Mouse (Mus musculus) gastrocnemius, adult 18-20 months (tissue): ENCODE results near the gene Rap1gds1. TPM values are rescaled to one million over a fixed set of nuclear protein-coding genes. Genes with fewer than 3 reads are reported as not detected.
A peak's percentile ranks its signal among the peaks of the same experiment; 100 is the strongest.

Experiments used
- DNase-seq: peaks from one replicate; pipeline ENCODE4 v3.0.0; 2021; ENCODE audit warnings: low spot score
- long read RNA-seq, 2 experiments: library from polyadenylated mRNA; stranded (forward); transcript quantifications; one replicate each; pipeline ENCODE4 v2.0.0; 2021
- total RNA-seq, 2 experiments: library from RNA; stranded (reverse); gene quantifications; 2 replicates each; pipeline ENCODE4 v1.2.3; 2021

Gene Rap1gds1
- total RNA-seq: 10 to 100 TPM; 35.9 to 38.6 TPM
- long read RNA-seq, experiment 1, transcript Rap1gds1-201 (14 exons, 3,383 nt): major isoform, 30 of 73 reads
- long read RNA-seq, experiment 1, transcript Rap1gds1-202 (15 exons, 3,669 nt): minor isoform, 11 of 73 reads
- long read RNA-seq, experiment 1, partial matches to known transcripts: 5 of 73 reads
- long read RNA-seq, experiment 1, other reads (novel, unspliced or antisense): 25 of 73 reads
- long read RNA-seq, experiment 2, transcript Rap1gds1-201 (14 exons, 3,383 nt): major isoform, 11 of 38 reads
- long read RNA-seq, experiment 2, transcript Rap1gds1-202 (15 exons, 3,669 nt): minor isoform, 5 of 38 reads
- long read RNA-seq, experiment 2, partial matches to known transcripts: 5 of 38 reads
- long read RNA-seq, experiment 2, other reads (novel, unspliced or antisense): 17 of 38 reads

DNA sequence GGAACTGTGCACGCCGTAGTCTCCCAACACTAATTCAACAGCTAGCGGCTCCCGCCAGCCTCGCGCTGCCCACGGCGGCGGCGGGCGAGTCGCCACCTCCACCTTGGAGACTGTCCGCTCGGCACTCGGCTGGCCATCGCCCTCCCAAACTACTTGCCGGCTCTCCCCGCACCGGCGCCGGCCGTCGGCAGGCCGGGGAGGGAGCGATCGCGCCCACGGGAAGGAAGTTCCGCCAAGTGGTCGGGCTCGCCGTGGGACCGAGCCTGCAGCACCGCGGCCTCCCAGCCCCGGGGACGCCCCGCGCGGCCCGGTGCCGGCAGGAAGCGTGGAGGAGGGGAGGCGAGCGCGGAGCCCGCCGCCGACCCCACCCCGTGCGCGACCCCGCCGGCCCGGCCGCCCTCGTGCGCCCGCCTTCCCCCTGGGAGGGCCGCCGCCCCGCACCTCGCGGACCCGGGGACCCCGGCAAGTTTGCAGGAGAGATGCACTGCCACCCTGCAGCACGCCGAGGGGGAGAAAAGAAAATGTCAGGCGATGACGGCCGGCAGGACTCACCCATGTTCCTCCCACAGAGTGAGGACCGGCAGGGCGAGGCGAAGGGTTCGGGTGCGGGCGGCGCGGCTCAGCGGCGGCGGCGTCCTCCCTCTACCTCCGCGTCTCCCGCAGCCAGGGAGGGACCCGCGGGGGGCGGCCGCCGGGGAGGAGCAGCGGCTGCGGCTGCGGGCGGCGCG lies at the start of gene Rap1gds1:
Rap1gds1 (minus strand) TSS at position 718 of the 728 bp plus-strand sequence.
- peak; percentile 50 for DNase-seq

DNA sequence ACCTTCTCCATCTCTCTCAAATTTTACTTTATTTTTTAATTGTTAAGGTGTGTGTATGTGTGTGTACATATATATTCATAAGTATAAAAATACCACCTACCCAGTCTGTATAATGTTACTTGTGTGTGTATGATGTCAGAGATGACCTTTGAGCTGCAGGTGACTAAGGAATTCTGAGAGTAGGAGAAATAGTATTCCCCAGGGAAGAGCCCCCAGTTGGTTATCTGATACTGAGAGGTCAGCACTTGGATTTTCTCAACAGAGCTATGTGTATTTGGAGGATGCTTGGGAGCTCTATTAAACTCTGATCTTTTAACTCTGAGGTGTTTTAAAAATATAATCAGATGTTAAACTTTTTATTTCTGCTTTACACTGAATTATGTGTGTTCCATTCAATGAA lies 43.4 kb upstream of the Rap1gds1 start:
- DNase-seq: no peak

DNA sequence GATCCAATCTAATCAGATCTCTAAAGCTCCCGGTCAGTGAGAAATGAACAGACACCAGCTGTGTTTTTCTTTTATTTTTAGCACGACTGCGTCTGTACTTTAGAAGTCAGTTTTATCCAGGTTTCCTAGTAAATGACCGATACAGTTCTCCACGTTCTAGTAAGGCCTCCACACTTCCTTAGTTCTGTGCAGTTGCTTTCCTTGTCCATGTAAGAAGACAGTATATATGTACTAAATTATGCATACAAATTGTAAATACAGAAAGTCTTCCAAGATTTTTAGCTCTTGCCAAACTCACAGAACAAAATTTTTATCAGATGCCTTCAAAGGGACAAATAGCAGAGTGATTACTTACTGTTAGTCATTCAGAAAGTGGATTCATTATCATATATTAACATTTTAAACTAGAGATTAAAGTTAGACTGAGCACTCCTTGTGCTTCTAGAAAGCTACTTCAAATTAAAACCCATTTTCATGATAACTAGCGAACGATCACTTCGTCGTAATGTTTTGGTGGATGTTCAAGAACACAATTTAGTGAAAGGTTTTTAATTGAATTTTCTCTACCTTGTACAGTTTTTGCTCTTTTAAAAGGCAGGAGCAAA lies 41.8 kb upstream of the Rap1gds1 start:
- no peak for DNase-seq

DNA sequence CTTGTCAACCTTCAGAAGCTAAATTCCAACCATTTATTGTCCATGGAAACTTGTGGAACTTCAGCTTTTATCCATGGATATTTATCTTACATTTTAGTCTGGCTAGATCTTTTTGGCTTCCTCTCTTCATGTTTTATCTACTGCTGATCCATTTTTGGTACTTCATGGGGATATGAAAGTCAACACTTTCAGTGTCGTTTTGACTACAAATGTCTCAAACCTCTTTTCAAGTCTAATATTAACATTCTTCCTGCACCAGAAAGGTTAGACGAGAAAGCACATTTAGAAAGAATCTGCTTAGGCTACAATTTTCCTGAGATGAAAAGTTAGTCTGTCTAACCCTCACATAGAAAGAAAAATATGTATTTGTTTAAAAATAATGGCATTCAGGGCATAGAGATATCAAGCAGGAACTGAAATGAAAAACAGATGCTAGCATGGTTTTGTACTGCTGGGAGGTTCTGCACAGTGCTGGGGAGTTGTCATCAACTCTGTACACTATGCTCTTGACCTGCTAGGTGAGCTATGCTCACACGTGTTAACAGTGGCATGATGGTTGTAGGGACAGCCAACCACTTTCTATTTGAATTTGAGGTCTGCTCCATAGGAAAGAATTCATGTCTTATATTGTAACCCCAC lies 37.5 kb upstream of the Rap1gds1 start:
- DNase-seq: no peak

DNA sequence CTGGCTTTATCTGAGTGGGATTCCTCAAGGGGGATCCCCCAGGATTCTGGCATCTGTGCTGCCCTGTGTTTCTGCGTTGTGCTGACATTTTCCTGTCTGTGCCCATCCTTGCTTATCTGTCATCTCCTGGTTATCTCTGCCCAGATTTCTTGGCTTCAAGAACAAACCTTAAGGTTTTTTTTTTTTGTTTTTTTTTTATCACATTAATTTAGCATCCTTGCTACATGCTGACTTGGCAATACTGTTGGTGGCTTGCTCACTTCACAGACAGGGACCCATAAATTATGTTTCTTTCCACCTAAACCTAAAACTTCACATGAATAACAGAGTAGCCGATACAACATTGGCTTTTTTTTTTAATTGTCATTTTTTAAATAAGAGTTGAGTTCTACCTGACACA lies 36.9 kb upstream of the Rap1gds1 start:
- no peak for DNase-seq

DNA sequence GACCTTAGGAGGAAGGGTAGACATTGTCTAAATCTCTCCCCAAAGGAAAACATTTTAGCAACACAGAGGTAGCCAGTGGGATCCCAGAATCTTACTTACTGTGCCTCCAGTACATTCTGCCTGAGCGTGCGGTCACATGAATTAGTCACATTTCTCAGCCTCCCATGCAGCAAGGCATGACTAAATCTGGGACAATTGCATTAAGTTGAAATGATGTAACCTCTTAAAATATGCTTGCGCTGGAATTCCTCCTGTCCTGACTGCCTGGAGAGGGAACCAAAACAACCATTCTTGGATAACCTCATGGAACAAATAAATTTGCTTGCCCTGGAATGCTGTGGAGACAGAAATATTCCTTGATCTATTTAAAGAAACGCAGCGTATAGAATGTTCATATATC lies 33.2 kb upstream of the Rap1gds1 start:
- DNase-seq: no peak

DNA sequence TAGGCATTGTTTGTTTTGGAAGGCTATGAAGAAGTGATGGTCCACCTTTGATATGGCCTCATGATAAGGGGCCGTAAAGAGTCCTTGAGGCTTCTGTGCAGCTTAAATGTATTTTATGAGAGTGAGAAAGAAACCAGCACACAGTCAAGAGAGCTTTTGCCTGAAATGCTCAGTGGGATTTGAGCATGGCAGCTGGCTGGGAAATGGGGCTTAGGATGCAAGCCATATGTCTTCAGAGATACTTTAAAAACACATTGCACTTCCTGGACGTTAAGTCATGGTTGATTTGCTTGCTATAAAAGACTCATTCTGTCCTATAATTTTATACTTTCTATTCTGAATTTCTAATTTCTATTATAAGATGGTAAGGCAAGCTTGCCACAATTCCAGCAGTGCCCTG lies 28.9 kb upstream of the Rap1gds1 start:
- no peak for DNase-seq

DNA sequence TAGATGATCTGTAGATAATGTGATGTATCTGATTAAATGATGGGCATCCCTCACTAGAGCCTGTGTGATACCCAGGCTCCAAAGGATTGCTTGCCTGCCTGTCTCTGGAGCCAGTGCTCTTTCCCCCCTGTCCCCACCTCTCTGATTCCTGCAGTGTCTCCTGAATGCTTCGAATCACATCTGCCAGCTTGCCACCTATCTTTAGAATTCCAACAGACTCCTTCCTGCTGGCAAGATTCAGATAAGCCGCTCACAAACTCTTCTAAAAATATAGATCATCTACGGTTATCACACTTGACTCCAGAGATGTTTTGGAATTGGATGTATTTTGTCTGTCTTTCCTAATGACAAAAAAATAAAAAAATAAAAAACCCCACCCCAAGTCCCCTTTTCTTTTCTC lies 28.3 kb upstream of the Rap1gds1 start:
- DNase-seq: no peak

DNA sequence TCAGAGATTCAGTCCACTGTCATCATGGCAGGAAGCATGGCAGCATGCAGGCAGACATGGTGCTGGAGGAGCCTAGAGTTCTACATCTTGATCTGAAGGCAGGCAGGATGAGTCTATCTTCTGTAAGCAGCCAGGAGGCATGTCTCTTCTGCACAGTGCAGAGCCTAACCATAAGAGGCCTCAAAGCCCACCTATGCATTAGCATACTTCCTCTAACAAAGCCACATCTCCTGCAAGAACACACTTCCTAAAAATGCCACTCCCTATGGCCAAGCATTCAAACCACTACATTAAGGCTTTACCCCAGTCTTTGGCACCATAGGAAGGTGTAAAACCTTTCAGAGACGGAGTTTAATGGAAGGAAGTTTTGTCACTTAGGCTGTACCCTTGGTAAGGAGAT lies 26.9 kb upstream of the Rap1gds1 start:
- DNase-seq: no peak

DNA sequence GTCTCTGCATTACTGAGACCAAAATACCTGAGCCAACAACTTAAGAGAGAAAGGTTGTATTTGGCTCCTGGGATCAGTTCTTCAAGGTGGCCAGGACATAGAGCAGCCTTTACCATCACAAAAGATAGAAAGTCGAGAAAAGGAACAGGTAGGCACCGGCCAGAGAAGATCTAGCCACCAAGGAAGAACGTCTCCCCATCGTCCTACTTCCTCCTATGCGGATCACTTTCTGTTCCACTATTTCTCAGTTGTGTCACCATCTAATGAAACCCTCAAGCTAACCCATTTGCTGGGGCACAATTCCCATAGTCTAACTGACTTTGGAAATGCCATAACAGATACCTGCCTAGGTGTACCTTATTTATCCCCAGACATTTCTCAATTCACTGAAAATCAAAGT lies 24.3 kb upstream of the Rap1gds1 start:
- DNase-seq: no peak

DNA sequence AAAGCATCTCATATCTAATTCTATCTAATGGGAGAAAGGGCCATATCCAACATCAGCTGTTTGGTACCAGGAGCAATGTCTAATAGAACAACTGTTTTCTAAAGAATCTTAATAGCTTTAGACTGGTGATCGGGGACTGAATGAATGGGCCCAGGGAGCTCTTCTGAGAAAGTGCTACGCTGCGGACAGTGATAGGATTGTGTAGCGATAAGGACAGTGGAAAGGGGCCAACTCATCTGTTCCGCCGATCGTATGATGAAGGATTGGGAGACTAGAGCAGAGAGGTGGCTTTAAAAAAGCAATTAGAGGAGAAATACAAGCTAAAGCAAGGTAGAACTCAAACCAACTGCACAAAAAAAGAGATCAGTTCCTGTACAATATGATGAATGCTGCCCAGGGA lies 20.9 kb upstream of the Rap1gds1 start:
- DNase-seq: no peak

DNA sequence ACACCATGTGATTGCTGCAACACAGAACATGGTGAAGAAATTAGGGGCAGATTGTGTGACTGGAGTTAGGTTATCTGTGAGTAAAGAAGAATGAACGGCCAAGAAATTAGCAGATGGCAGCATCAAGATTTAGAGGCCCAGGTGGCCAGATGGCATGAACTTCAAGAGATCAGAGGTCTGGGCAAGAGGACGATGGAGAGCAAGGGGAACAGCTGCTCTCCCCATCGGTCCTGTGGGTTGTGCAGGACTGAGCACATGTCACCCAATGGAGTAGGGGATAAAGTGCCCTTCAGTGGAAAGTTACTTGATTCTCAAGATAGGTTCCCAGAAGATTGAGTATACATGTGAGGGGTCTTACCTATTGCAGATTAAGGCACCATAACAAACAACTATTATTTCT lies 13.5 kb upstream of the Rap1gds1 start:
- no peak for DNase-seq

DNA sequence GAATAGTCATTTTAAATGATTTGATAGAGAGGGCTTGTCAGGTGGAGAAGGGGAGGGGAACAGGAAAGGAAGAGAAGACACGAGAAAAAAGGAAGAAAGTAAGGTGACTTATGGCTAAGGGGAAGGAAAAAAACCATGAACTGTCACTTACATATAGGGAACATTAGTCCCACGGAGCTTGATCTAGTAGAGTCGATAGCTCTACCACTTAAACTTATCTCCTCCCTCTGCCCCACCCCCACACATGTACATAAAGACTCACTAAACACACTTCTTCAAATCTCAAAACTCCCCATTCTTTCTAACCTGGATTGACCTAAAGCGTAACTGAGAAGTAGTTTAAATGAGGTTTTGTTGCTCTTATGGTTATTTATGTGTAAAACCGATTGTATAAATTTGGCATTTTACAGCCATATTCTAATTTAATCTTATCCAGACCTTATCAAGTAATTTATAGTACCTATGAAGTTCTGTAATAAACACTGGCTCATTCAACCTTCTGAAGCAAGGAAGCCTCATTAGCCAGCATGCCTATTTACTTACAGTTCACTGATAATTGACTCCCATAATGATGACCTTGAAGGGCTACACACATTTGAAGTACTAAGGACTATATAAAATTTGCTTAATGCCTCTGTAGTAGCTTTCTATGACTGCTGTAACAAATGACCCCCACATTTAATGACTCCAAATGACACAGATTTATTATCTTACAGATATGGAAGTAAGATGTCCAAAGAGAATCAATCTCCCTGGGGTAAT lies 9.0 kb upstream of the Rap1gds1 start:
- DNase-seq: no peak

DNA sequence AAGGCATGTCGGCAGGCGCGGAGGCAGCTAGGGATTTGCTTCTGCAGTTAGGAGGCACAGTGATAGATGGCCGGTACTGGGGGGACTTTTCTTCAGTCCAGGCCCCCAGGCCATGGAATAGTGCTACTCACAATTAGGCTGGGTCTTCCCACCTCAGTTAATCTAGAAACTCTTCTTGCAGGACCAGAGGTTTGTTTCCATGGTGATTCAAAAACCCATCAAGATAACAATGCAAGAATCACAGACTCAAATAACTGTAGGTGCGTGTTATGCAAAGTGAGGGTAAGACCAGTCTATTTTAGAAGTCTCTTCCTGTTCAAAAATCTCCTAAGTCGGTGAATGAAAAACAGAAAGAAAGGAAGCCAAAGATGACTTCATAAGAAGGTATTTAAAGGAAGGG lies 4.8 kb upstream of the Rap1gds1 start:
- DNase-seq: no peak

DNA sequence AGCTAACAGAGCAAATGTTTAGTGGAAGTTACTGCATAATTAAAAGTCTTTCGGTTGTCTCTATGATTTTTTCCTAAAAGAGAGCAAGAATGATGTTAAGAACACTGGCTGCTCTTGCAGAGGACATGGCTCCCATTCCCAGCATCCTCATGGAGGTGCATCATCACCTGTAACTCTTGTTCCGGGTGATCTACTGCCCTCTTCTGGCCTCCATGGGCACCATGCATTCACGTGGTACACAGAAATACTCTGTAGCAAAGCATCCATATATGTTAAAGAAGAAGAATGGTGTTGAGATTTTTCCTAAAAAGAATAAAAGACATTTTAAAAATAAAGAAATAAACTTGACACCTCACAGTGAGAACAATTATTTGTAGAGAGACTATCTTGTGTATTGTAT lies 3.0 kb upstream of the Rap1gds1 start:
- DNase-seq: no peak

DNA sequence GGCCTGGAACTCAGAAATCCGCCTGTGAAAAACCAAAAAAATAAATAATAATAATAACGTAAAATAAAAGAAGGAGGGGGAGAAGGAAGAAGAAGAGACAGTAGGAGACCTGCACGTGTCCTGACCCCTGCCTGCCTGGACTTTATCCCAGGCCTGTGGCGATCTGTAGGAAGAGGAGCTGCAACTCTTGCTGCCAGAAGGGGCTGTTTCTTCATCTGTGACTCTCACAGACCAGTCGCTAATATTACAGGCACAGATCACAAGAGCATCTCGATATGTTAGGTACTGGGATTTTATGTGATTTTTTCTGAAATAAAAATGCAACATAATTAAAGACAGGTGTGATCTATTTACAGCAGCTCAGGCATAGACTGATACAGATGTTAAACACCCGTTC lies 1.1 kb upstream of the Rap1gds1 start:
- DNase-seq: no peak

DNA sequence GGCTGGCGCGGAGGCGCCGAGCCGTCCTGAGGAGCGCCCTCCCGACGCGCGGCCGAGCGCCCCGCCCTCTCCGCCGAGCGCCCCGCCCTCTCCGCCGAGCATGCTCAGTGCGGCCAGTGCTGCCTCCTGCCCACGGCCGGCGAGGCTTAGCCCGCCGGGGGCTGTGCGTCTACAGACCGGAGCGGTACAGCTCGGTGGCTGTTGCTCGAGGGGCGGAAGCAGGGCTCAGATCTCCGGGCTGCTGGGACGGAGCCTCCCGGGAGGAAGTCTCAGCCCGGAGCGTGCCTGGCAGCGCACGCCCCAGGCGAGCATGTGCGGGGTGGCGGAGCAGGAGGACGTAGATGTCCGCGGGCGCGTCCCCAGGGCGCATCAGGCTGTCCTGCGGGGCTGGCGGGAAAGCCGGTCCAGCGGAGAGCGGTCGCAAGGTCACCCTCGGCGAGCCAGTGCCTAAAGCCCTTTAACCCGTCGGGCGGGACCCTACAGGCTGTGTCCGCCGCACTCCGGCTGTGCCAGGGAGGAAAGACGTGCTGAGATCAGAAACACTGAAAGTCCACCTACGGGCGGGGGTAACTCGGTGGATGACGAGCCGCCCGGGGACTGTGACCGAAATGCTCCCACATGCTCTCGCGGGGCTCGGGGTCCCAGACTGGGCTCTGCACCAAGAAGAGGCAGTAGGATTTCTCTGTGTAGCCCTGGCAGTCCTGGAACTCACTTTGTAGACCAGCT lies 495 bp upstream of the Rap1gds1 start:
- DNase-seq: peak; percentile 90

DNA sequence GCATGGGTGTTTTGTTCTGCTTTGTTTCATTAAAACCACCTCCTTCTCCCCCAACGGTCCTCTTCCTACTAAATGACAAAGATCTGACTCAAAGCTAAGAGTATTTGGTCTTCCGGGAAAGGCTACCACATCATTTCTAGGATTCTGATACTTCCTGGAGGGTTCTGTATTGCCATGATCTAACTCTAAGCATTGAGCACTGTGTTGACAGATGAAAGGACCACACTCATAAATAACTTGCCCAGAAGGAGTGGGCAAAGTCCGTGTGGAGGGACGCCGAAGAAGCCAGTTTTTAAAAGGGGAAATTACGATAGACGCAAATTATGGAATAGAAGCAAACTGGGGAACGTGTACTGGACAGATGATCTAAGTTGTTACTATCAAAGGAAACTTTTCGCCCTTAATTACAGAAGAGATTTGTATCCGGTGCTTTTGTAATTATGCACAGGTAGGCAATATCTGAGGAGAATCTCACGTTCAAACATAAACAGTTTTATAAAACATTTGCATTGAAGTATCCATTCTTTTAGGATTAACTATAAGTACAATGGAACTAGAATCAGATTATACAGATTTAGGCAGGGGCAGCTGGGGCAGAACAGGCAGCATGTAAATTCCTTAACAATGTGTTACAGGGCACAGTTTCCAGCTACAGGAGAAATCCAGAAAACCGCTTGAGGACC lies 1.1 kb downstream of the Rap1gds1 start:
- DNase-seq: no peak

DNA sequence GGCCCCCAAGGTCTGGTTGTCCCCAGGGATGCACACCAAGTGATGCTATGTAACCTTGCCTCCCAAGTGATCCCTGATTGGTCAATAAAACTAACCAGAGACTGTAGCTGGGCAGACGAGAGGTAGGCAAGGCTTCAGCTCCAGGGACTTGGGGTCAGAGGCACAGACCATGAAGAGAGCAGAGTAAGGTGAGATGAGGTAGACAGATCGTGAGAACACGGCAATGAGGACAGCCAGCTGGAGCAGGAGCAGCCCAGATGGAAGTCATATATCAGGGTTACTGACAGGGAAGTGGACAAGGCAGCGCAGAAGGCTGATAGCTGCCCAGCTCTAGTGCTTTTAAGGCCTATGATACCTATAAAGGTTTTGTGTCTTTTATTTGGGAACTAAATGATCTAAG lies 5.5 kb downstream of the Rap1gds1 start:
- DNase-seq: peak; percentile 59

DNA sequence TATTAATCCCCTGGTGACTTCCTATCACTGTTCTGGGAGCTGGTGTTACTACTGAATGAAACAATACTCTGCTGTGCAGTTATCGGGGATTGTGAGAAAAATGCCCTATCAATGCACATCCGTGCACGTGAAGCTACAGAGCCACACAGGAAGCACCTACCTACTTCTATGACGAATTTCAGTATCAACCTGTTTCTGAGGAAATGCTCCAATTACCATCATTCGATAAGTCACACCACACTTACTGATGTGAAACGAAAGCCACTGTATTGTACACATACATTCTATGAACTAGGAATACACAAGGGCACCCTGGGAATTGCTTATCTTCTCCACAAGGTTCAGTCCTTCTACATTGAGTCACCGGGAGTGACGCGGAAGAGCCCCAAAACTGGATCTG lies 10.9 kb downstream of the Rap1gds1 start:
- no peak for DNase-seq
